Mouse (Mus musculus) neutrophil, adult 59 days (primary cell): ENCODE results near the gene Rpl13. TPM values are rescaled to one million over a fixed set of nuclear protein-coding genes. Genes with fewer than 3 reads are reported as not detected.

Source experiments
- total RNA-seq, 2 experiments: library from RNA; stranded (reverse); gene quantifications; 1 replicate in 1 of 2; 2 replicates in 1 of 2; pipeline ENCODE4 v1.2.4; 2023

The Rpl13 gene
- 100 to 1,000 TPM; 407 to 457 TPM for total RNA-seq

DNA sequence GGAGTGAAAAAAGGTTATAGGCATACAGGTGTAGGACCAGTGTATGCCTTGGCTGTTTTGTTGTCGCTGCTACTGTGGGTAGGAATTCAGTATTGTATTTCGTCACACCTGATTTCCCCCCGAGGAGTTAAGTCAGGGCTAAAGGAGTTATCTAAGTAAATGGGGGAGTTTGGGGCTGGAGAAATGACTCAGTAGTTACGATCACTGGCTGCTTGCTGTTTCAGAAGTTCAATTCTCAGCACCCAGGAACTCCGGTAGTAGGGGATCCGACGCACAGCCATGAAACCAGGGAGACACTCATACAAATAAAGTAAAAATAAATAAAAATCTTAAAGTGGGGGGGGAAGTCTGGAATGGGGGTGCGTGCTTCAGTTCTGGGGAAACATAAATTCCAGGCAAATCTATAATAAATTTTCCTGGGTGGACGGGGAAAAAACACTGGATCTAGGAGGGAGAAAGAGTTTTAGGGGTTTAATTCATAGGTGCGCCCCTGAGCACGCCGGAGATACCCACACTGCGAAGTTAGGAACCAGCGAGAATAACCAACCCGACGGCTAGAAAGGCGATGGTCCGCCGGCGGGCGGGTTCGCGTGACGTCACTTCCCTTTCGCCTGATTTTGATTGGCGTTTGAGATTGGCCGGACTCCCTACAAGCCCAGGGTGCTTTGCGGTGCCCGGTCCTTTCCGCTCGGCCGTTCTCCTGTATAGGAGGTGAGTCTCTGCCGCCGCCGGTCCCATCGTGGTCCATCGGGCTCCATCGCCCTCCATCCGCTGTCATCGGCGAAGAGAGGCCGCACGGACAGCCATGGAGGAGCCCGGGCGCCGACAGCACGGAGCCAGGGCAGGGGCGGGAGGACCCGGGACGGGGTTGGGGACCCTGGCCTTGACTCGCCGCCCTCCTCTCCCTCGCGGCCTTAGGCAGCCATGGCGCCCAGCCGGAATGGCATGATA is at the start of gene Rpl13:
Rpl13 (plus strand) TSS at position 616 of the 951 bp plus-strand sequence.

GRCm38 (mm10) chr8:123062721-123063120 is 39.4 kb upstream of the Rpl13 start, which contains the start of gene Spg7:
Spg7 (plus strand) TSS chr8:123062942.

DNA sequence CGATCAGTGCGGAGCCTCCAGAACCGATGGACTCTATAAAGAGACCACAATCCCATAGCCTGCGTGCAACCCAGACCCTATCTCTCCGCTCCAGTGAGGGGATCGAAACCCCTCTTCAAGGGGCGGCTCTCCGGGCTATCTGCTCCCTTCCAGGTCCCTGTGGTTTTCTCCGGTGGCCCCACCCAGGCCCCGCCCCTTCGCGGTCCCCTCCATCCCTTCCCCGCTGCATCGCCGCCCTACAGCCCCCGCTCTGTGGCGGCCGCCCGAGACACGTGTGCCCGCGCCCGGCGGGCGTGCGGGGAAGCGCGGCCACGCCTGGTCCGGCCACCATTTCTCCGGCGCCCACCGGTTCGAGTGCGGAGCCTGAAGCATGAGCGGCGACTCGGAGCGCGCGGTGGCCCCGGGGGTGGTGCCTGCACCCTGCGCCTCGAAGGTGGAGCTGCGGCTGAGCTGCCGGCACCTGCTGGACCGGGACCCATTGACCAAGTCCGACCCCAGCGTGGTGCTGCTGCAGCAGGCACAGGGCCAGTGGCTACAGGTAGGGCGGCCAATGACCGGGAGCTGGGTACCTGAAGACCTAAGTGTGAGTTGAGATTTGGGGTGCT is 15.1 kb downstream of the Rpl13 start, which contains the start of gene Cpne7:
Cpne7 (plus strand) TSS at position 248 of the 605 bp plus-strand sequence.

Other genes starting within 250 kb of the Rpl13 start
- 100 to 1,000 TPM; 145 to 150 TPM for gene Ankrd11, start 60.1 kb upstream of the Rpl13 start, total RNA-seq
- 10 to 100 TPM; 22.7 to 34.0 TPM for gene Spg7, start 39.4 kb upstream of the Rpl13 start, total RNA-seq
- not detected for gene Cpne7, start 15.0 kb downstream of the Rpl13 start, total RNA-seq
- 1 to 10 TPM in 1 of 2 experiments, under 1 TPM in 1; 0.69 to 2.3 TPM for gene Sult5a1, start 56.0 kb downstream of the Rpl13 start, total RNA-seq
- gene Dpep1, start 83.9 kb downstream of the Rpl13 start, total RNA-seq, result under 1 TPM; 0.38 to 0.40 TPM
- gene Chmp1a, start 110.4 kb downstream of the Rpl13 start, total RNA-seq, result 10 to 100 TPM; 71.8 to 89.1 TPM
- gene Spata33, start 110.5 kb downstream of the Rpl13 start, total RNA-seq, result under 1 TPM in 1 of 2 experiments, not detected in 1; 0.13 TPM
- 10 to 100 TPM; 23.5 to 29.2 TPM for gene Cdk10, start 122.5 kb downstream of the Rpl13 start, total RNA-seq
- gene Spata2l, start 133.9 kb downstream of the Rpl13 start, total RNA-seq, result 1 to 10 TPM; 6.1 to 6.3 TPM
- gene Zfp276, start 151.8 kb downstream of the Rpl13 start, total RNA-seq, result 10 to 100 TPM; 35.6 to 38.0 TPM
- 10 to 100 TPM; 40.5 to 46.2 TPM for gene Vps9d1, start 152.0 kb downstream of the Rpl13 start, total RNA-seq
- gene Fanca, start 216.2 kb downstream of the Rpl13 start, total RNA-seq, result 10 to 100 TPM; 41.0 to 55.4 TPM
- gene Spire2, start 230.4 kb downstream of the Rpl13 start, total RNA-seq, result under 1 TPM; 0.22 to 0.71 TPM